Mouse (Mus musculus): ENCODE measurements around the gene Armc6. TPM values are rescaled to one million over a fixed set of nuclear protein-coding genes. Genes with fewer than 3 reads are reported as not detected.

The Armc6 gene
- polyA plus RNA-seq, 1 experiment from 2014 or later: 31.6 TPM

GRCm38 (mm10) chr8:70208130-70208529, 26.1 kb downstream of the Armc6 start:
- Histone ChIP-seq H3K27ac (0 out of 2 replicates have a peak overlapping the region, but pooled peaks have one; percentile 5), H3K27me3 (ENCODE audit: insufficient read depth, poor library complexity, severe bottlenecking) (peaks cover 10% of the 10 kb centered on the region; the same call in 1 of the 2 replicates), H3K4me3 (no peak overlapping the region), H3K4me1 (peaks cover 27% of the 10 kb centered on the region), H3K9me3 (no peaks in the 10 kb centered on the region), H3K36me3 (no peaks in the 10 kb centered on the region)
- DNase-seq (ENCODE audit: low spot score): no peak
- WGBS: 38% methylated on average over 1 of the region's 1 CpGs

DNA sequence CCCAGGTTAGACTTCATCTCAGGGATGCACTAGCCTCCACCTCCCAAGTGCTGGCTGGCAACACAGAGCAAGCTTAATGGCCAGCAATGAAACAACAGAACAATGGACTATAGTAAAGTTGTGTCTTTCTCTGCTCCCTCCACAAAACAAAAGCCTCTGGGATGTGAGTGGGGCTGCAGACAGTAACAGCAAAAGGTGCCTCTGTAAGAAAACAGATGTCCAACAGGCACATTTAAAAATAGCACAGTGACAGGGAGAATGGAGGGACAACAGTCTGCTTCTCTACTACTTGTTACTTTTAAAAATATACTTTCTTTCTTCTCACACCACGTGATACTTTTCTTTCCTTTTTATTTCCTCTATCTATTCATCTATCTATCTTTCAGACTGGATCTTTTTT, 29.5 kb downstream of the Armc6 start:
- no peak overlapping the region for H3K4me3 ChIP-seq
- H3K27ac ChIP-seq: peak overlapping the region; percentile 54; the same call in 1 of the 2 replicates
- no peak for DNase-seq (ENCODE audit: low spot score)
- H3K36me3 ChIP-seq: no peaks in the 10 kb centered on the region
- H3K4me1 ChIP-seq: peaks cover 23% of the 10 kb centered on the region
- WGBS: 41% methylated on average over 1 of the region's 1 CpGs
- H3K27me3 ChIP-seq (ENCODE audit: insufficient read depth, poor library complexity, severe bottlenecking): no peaks in the 10 kb centered on the region
- no peaks in the 10 kb centered on the region for H3K9me3 ChIP-seq

DNA sequence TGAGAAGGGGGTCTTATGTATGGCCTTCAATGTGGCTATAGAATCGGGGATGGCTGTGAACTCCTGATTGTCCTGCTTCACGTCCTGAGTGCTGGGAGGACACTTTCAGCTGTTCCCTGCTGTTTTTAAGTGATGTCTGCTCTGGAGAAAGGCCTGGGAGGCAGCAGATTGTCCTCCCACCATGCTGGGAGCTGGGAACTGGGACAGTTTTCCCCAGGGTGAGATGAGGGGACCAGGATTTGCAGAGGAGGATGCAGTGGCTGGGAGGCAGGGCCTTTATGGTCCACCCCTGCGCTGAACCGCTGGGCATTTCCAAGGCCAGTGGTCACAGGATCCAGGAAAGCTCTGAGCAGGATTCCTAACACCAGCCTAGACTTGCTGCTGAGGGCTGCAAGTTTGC, 31.2 kb downstream of the Armc6 start:
- 66% methylated on average over 4 of the region's 4 CpGs for WGBS
- H3K27me3 ChIP-seq (ENCODE audit: insufficient read depth, poor library complexity, severe bottlenecking): peaks cover 5% of the 10 kb centered on the region; the same call in 1 of the 2 replicates
- H3K4me1 ChIP-seq: peaks cover 25% of the 10 kb centered on the region
- peak overlapping the region; percentile 54; the same call in 1 of the 2 replicates for H3K27ac ChIP-seq
- H3K36me3 ChIP-seq: no peaks in the 10 kb centered on the region
- DNase-seq (ENCODE audit: low spot score): no peak
- no peaks in the 10 kb centered on the region for H3K9me3 ChIP-seq
- no peak overlapping the region for H3K4me3 ChIP-seq

DNA sequence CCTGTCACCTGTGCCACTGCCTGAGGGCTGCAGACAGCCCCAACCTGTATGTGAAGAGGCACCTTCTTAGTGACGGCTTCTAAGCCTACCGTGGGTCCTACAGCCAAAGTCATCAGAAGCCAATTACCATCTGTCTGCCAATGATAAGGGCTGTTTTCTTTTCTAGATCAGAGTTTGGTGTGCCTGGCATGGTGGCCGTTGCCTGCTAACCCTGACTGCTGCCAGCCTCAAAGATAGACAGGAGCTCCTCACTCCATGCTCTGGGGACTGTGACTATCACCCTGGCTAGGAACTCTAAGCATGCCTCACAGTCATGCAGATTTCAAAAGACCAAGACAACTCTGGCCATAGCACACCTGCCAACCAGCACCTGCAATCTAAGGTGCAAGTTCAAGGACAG, 32.8 kb downstream of the Armc6 start:
- 53% methylated on average over 3 of the region's 3 CpGs for WGBS
- Histone ChIP-seq H3K4me1 (peaks cover 32% of the 10 kb centered on the region), H3K27ac (no peak overlapping the region), H3K4me3 (no peak overlapping the region), H3K27me3 (ENCODE audit: insufficient read depth, poor library complexity, severe bottlenecking) (peaks cover 8% of the 10 kb centered on the region; the same call in 1 of the 2 replicates), H3K36me3 (no peaks in the 10 kb centered on the region), H3K9me3 (no peaks in the 10 kb centered on the region)
- DNase-seq (ENCODE audit: low spot score): no peak

DNA sequence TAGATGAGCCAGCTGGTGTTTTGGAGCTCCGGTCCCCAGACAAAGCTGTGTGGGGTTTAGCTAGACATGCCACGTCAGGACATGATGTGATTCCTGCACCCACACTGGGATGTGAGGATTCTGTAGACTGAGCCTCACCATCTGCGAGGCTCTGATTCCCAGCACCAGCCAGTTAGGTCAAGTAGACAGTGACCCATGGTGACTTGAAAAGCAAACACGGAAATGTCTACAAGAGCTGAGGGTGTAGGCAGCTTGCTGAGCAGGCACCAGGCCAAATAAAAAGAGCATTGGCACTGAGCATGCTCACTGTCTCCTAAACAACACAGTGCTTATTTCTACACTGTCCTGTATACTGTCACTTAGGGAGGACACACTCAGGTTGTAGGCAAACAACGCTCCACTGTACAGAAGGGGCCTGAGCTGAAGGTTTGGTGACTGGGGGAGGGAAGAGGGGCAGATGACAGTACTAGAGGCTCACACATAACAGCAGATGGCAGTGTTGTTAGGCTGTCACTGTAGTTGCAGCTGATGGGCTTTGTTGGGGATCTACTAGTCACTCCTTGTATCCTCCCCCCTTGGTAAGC, 34.1 kb downstream of the Armc6 start:
- peaks cover 33% of the 10 kb centered on the region for H3K4me1 ChIP-seq
- no peak overlapping the region for H3K4me3 ChIP-seq
- no peaks in the 10 kb centered on the region for H3K9me3 ChIP-seq
- peaks cover 8% of the 10 kb centered on the region; the same call in 1 of the 2 replicates for H3K27me3 ChIP-seq (ENCODE audit: insufficient read depth, poor library complexity, severe bottlenecking)
- no peak for DNase-seq (ENCODE audit: low spot score)
- WGBS: 72% methylated on average over 5 of the region's 5 CpGs
- H3K36me3 ChIP-seq: no peaks in the 10 kb centered on the region
- H3K27ac ChIP-seq: no peak overlapping the region

DNA sequence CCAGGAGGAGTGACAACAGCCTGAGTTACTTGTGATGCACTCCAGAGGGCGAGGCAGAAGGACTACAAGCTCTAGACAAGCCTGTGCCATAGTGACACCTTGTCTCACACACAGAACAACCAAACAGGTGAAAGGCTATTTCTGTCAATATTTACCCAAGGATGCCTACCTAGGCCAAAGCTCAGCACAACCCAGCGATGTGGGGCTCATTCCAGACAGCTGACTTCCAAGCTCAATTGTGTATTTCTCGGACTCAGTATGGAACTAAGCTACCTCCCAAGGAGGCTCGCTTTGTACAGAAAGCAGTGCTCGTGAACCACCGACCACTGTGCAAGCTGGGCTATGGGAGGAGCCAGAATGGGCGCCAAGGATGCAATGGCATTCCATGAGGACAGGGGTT, 36.7 kb downstream of the Armc6 start:
- peaks cover 3% of the 10 kb centered on the region; the same call in 1 of the 2 replicates for H3K36me3 ChIP-seq
- H3K4me3 ChIP-seq: no peak overlapping the region
- peaks cover 8% of the 10 kb centered on the region; the same call in 1 of the 2 replicates for H3K27me3 ChIP-seq (ENCODE audit: insufficient read depth, poor library complexity, severe bottlenecking)
- H3K27ac ChIP-seq: no peak overlapping the region
- H3K9me3 ChIP-seq: no peaks in the 10 kb centered on the region
- no peak for DNase-seq (ENCODE audit: low spot score)
- peaks cover 32% of the 10 kb centered on the region for H3K4me1 ChIP-seq
- WGBS: 57% methylated on average over 7 of the region's 7 CpGs

GRCm38 (mm10) chr8:70195762-70196161, 38.5 kb downstream of the Armc6 start:
- DNase-seq (ENCODE audit: low spot score): no peak
- WGBS: 76% methylated on average over 2 of the region's 2 CpGs
- Histone ChIP-seq H3K36me3 (peaks cover 3% of the 10 kb centered on the region; the same call in 1 of the 2 replicates), H3K4me1 (peaks cover 31% of the 10 kb centered on the region), H3K27ac (no peak overlapping the region), H3K4me3 (no peak overlapping the region), H3K9me3 (no peaks in the 10 kb centered on the region), H3K27me3 (ENCODE audit: insufficient read depth, poor library complexity, severe bottlenecking) (peaks cover 8% of the 10 kb centered on the region; the same call in 1 of the 2 replicates)

GRCm38 (mm10) chr8:70194191-70194590, 40.1 kb downstream of the Armc6 start:
- peaks cover 9% of the 10 kb centered on the region; the same call in 1 of the 2 replicates for H3K27me3 ChIP-seq (ENCODE audit: insufficient read depth, poor library complexity, severe bottlenecking)
- H3K36me3 ChIP-seq: peaks cover 6% of the 10 kb centered on the region; the same call in 1 of the 2 replicates
- WGBS: 82% methylated on average over 3 of the region's 3 CpGs
- DNase-seq (ENCODE audit: low spot score): no peak
- H3K27ac ChIP-seq: no peak overlapping the region
- no peaks in the 10 kb centered on the region for H3K9me3 ChIP-seq
- peaks cover 25% of the 10 kb centered on the region for H3K4me1 ChIP-seq
- no peak overlapping the region for H3K4me3 ChIP-seq

DNA sequence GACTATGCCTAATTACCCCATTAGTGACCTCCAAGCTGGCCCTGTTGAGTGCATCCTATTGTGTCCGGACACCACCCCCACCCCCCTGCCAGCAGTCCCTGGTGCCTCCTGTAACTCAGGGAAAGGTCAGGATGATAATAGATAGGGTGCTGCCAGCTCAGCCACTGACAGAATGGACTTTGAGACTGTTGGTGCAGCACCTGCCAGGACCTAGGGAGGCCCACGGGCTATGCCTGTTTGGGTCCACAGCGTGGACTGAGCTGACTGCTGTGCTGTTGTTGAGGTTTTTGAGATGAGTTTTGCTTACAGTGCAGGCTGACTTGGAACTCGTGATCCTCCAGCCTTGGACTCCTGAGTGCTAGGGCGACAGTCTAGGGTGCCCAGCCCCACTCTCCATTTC, 41.0 kb downstream of the Armc6 start:
- Histone ChIP-seq H3K4me3 (no peak overlapping the region), H3K27me3 (ENCODE audit: insufficient read depth, poor library complexity, severe bottlenecking) (peaks cover 16% of the 10 kb centered on the region; the same call in 1 of the 2 replicates), H3K27ac (no peak overlapping the region), H3K4me1 (peaks cover 25% of the 10 kb centered on the region), H3K9me3 (no peaks in the 10 kb centered on the region), H3K36me3 (peaks cover 14% of the 10 kb centered on the region; the same call in 1 of the 2 replicates)
- WGBS: 67% methylated on average over 5 of the region's 5 CpGs
- DNase-seq (ENCODE audit: low spot score): no peak

GRCm38 (mm10) chr8:70188707-70189106, 45.6 kb downstream of the Armc6 start:
- 63% methylated on average over 7 of the region's 7 CpGs for WGBS
- H3K36me3 ChIP-seq: peaks cover 22% of the 10 kb centered on the region; the same call in 1 of the 2 replicates
- no peak overlapping the region for H3K27ac ChIP-seq
- H3K9me3 ChIP-seq: no peaks in the 10 kb centered on the region
- no peak for DNase-seq (ENCODE audit: low spot score)
- H3K4me1 ChIP-seq: peaks cover 16% of the 10 kb centered on the region
- peaks cover 13% of the 10 kb centered on the region for H3K27me3 ChIP-seq (ENCODE audit: insufficient read depth, poor library complexity, severe bottlenecking)
- H3K4me3 ChIP-seq: no peak overlapping the region

DNA sequence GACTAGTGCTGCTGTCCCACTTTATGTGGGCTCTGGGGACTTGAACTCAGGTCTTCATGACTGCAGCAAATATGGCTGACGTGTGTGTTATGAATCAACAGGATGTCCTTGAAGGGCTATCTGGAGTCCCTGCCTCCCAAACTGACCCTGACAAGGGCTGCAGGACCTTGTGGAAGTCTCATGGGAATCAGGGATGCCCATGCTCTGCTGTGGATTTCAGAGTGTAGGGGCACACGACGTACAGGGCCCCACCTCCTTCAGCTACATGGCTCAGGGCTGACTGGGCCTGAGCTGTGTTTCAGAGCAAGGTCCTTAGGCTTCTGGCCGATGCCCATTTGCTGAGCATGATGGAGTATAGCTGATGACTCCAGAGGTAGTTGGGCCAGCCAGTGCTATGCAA, 51.1 kb downstream of the Armc6 start:
- Histone ChIP-seq H3K4me3 (no peak overlapping the region), H3K36me3 (peaks cover 51% of the 10 kb centered on the region), H3K4me1 (peaks cover 21% of the 10 kb centered on the region), H3K9me3 (no peaks in the 10 kb centered on the region), H3K27me3 (ENCODE audit: insufficient read depth, poor library complexity, severe bottlenecking) (peaks cover under 1% of the 10 kb centered on the region; the same call in 1 of the 2 replicates), H3K27ac (no peak overlapping the region)
- no peak for DNase-seq (ENCODE audit: low spot score)
- 84% methylated on average over 4 of the region's 4 CpGs for WGBS

GRCm38 (mm10) chr8:70181903-70182252, 52.4 kb downstream of the Armc6 start:
- peaks cover 59% of the 10 kb centered on the region for H3K36me3 ChIP-seq
- WGBS: 39% methylated on average over 2 of the region's 2 CpGs
- peaks cover 21% of the 10 kb centered on the region for H3K4me1 ChIP-seq
- H3K4me3 ChIP-seq: no peak overlapping the region
- H3K27me3 ChIP-seq (ENCODE audit: insufficient read depth, poor library complexity, severe bottlenecking): no peaks in the 10 kb centered on the region; the same call in 1 of the 2 replicates
- H3K27ac ChIP-seq: no peak overlapping the region
- H3K9me3 ChIP-seq: no peaks in the 10 kb centered on the region
- DNase-seq (ENCODE audit: low spot score): no peak

- Histone ChIP-seq H3K36me3 (peaks cover 60% of the 10 kb centered on the region), H3K27ac (no peak overlapping the region)
- WGBS: 70% methylated on average over 16 of the region's 16 CpGs
These were observed 52.9 kb downstream of the Armc6 start for GRCm38 (mm10) chr8:70181212-70181902.

More at GRCm38 (mm10) chr8:70181212-70181902, 52.9 kb downstream of the Armc6 start:
- no peak overlapping the region for H3K4me3 ChIP-seq
- DNase-seq (ENCODE audit: low spot score): no peak
- H3K27me3 ChIP-seq (ENCODE audit: insufficient read depth, poor library complexity, severe bottlenecking): no peaks in the 10 kb centered on the region; the same call in 1 of the 2 replicates
- peaks cover 19% of the 10 kb centered on the region for H3K4me1 ChIP-seq
- no peaks in the 10 kb centered on the region for H3K9me3 ChIP-seq
